Mouse (Mus musculus) liver, embryonic 15.5 days (tissue): ENCODE data around the gene Lrmda. TPM values are rescaled to one million over a fixed set of nuclear protein-coding genes. Genes with fewer than 3 reads are reported as not detected.
A peak's percentile ranks its signal among the peaks of the same experiment; 100 is the strongest.

ENCODE experiments used
- ATAC-seq: fragments of 200-750 bp; cut with Nextera tagmentation; 2 replicates; pipeline ENCODE4 v1.8.0; 2017; ENCODE audit warnings: moderate number of reproducible peaks, mild to moderate bottlenecking, moderate library complexity; ENCODE audit not compliant: insufficient read depth
- H3K27ac ChIP-seq: fragments of 300-500 bp; sonication (generic); replicated peaks from 2 replicates; pipeline ENCODE4 v1.5.1; 2015; ENCODE audit warnings: mild to moderate bottlenecking, inconsistent platforms
- H3K27me3 ChIP-seq: fragments of 300-500 bp; sonication (generic); 2 replicates; pipeline ENCODE4 v1.6.1; 2015; ENCODE audit warnings: mild to moderate bottlenecking, inconsistent platforms
- H3K36me3 ChIP-seq: fragments of 300-500 bp; sonication (generic); replicated peaks from 2 replicates; pipeline ENCODE4 v1.6.1; 2015; ENCODE audit warnings: moderate library complexity, mild to moderate bottlenecking, inconsistent platforms
- H3K4me1 ChIP-seq: fragments of 300-500 bp; sonication (generic); replicated peaks from 2 replicates; pipeline ENCODE4 v1.6.1; 2015; ENCODE audit warnings: inconsistent platforms
- H3K4me2 ChIP-seq: fragments of 300-500 bp; sonication (generic); 2 replicates; pipeline ENCODE4 v1.6.1; 2015; ENCODE audit warnings: moderate library complexity, mild to moderate bottlenecking, inconsistent platforms
- H3K4me3 ChIP-seq: fragments of 300-500 bp; sonication (generic); replicated peaks from 2 replicates; pipeline ENCODE4 v1.5.1; 2015; ENCODE audit warnings: mild to moderate bottlenecking, inconsistent platforms
- H3K9ac ChIP-seq: fragments of 300-500 bp; sonication (generic); 2 replicates; pipeline ENCODE4 v1.6.1; 2015; ENCODE audit warnings: moderate library complexity, mild to moderate bottlenecking, inconsistent platforms
- H3K9me3 ChIP-seq: fragments of 300-500 bp; sonication (generic); replicated peaks from 2 replicates; pipeline ENCODE4 v1.6.1; 2016; ENCODE audit warnings: inconsistent platforms
- WGBS: fragments of 180-500 bp; shearing (Covaris S2); methylation state at CpG from one replicate; pipeline ENCODE4 v1.1.7; 2015; ENCODE audit warnings: mixed read lengths; ENCODE audit not compliant: insufficient replicate concordance; 5-methylcytosine and 5-hydroxymethylcytosine counted together
- polyA plus RNA-seq: library from polyadenylated mRNA; unstranded; fragments of >200 nt; fragmentation: Nextera tagmentation; extraction: Ambion mirVana; gene quantifications from 2 replicates; pipeline ENCODE4 v1.2.1, GENCODE M21; 2015

Gene Lrmda
- polyA plus RNA-seq, 1 experiment from 2014 or later = 0.13 TPM

GRCm38 (mm10) chr14:22048068-22048899 is 28.8 kb downstream of the Lrmda start:
- H3K4me1 ChIP-seq = peaks cover 26% of the 10 kb centered on the region
- H3K4me2 ChIP-seq = peak overlapping the region; percentile 36
- peak; percentile 80 for ATAC-seq
- no peak overlapping the region for H3K4me3 ChIP-seq
- peak overlapping the region; percentile 68; the same call in 1 of the 2 replicates for H3K27ac ChIP-seq
- no peak overlapping the region for H3K9ac ChIP-seq
- H3K9me3 ChIP-seq = no peaks in the 10 kb centered on the region
- H3K27me3 ChIP-seq = no peaks in the 10 kb centered on the region
- WGBS = 53% methylated on average over 18 of the region's 18 CpGs
- no peaks in the 10 kb centered on the region for H3K36me3 ChIP-seq

- H3K27ac ChIP-seq = peak overlapping the region; percentile 68
Observed at GRCm38 (mm10) chr14:22048900-22049199, 29.3 kb downstream of the Lrmda start.

GRCm38 (mm10) chr14:22049282-22049681 is 29.8 kb downstream of the Lrmda start:
- Histone ChIP-seq H3K27me3 (no peaks in the 10 kb centered on the region), H3K4me1 (peaks cover 26% of the 10 kb centered on the region), H3K9ac (no peak overlapping the region), H3K9me3 (no peaks in the 10 kb centered on the region), H3K36me3 (no peaks in the 10 kb centered on the region), H3K4me3 (no peak overlapping the region), H3K4me2 (peak overlapping the region; percentile 36), H3K27ac (peak overlapping the region; percentile 68)
- WGBS = 8% methylated on average over 1 of the region's 1 CpGs
- ATAC-seq = peak; percentile 84

More at GRCm38 (mm10) chr14:22048900-22049199, 29.3 kb downstream of the Lrmda start:
- no peak overlapping the region for H3K4me3 ChIP-seq
- peak overlapping the region; percentile 36 for H3K4me2 ChIP-seq
- 52% methylated on average over 6 of the region's 6 CpGs for WGBS
- H3K9me3 ChIP-seq = no peaks in the 10 kb centered on the region
- H3K27me3 ChIP-seq = no peaks in the 10 kb centered on the region
- no peaks in the 10 kb centered on the region for H3K36me3 ChIP-seq
- H3K9ac ChIP-seq = no peak overlapping the region
- H3K4me1 ChIP-seq = peaks cover 26% of the 10 kb centered on the region
- ATAC-seq = no peak

- H3K27ac ChIP-seq = no peak overlapping the region
- H3K36me3 ChIP-seq = no peaks in the 10 kb centered on the region
- no peaks in the 10 kb centered on the region for H3K9me3 ChIP-seq
- no peak overlapping the region for H3K9ac ChIP-seq
- ATAC-seq = no peak
- no peak overlapping the region for H3K4me3 ChIP-seq
- no peaks in the 10 kb centered on the region for H3K27me3 ChIP-seq
- no peak overlapping the region for H3K4me2 ChIP-seq
- 62% methylated on average over 14 of the region's 14 CpGs for WGBS
- H3K4me1 ChIP-seq = peaks cover 42% of the 10 kb centered on the region
Observed at GRCm38 (mm10) chr14:22051941-22052664, 32.6 kb downstream of the Lrmda start.

- no peaks in the 10 kb centered on the region for H3K9me3 ChIP-seq
- ATAC-seq = no peak
- H3K4me3 ChIP-seq = no peak overlapping the region
- H3K4me1 ChIP-seq = peaks cover 16% of the 10 kb centered on the region
- H3K36me3 ChIP-seq = no peaks in the 10 kb centered on the region
- no peaks in the 10 kb centered on the region for H3K27me3 ChIP-seq
- H3K9ac ChIP-seq = no peak overlapping the region
- WGBS = 62% methylated on average over 8 of the region's 8 CpGs
- H3K27ac ChIP-seq = peak overlapping the region; percentile 26; the same call in 1 of the 2 replicates
- no peak overlapping the region for H3K4me2 ChIP-seq
Observed at GRCm38 (mm10) chr14:22055630-22056029, 36.1 kb downstream of the Lrmda start.

GRCm38 (mm10) chr14:22056246-22056645 is 36.7 kb downstream of the Lrmda start:
- no peak overlapping the region for H3K4me2 ChIP-seq
- H3K27ac ChIP-seq = peak overlapping the region; percentile 26; the same call in 1 of the 2 replicates
- H3K36me3 ChIP-seq = no peaks in the 10 kb centered on the region
- ATAC-seq = peak; percentile 35; the same call in 1 of the 2 replicates
- no peaks in the 10 kb centered on the region for H3K9me3 ChIP-seq
- no peaks in the 10 kb centered on the region for H3K27me3 ChIP-seq
- no peak overlapping the region for H3K9ac ChIP-seq
- WGBS = 20% methylated on average over 4 of the region's 4 CpGs
- H3K4me3 ChIP-seq = no peak overlapping the region
- H3K4me1 ChIP-seq = peaks cover 19% of the 10 kb centered on the region

- ATAC-seq = no peak
- Histone ChIP-seq H3K9me3 (no peaks in the 10 kb centered on the region), H3K4me3 (no peak overlapping the region), H3K27me3 (no peaks in the 10 kb centered on the region), H3K9ac (no peak overlapping the region), H3K4me2 (no peak overlapping the region), H3K27ac (no peak overlapping the region), H3K36me3 (no peaks in the 10 kb centered on the region), H3K4me1 (peaks cover 32% of the 10 kb centered on the region)
- 55% methylated on average over 1 of the region's 1 CpGs for WGBS
Observed at GRCm38 (mm10) chr14:22058729-22059128, 39.2 kb downstream of the Lrmda start.

- Histone ChIP-seq H3K36me3 (no peaks in the 10 kb centered on the region), H3K9me3 (no peaks in the 10 kb centered on the region), H3K9ac (no peak overlapping the region), H3K4me2 (no peak overlapping the region), H3K27me3 (no peaks in the 10 kb centered on the region), H3K27ac (no peak overlapping the region), H3K4me1 (peaks cover 32% of the 10 kb centered on the region), H3K4me3 (no peak overlapping the region)
- peak; percentile 43 for ATAC-seq
- WGBS = 56% methylated on average over 6 of the region's 6 CpGs
Observed at GRCm38 (mm10) chr14:22059348-22059861, 39.9 kb downstream of the Lrmda start.

GRCm38 (mm10) chr14:22060787-22061186 is 41.3 kb downstream of the Lrmda start:
- H3K27ac ChIP-seq = no peak overlapping the region
- no peak overlapping the region for H3K4me3 ChIP-seq
- H3K36me3 ChIP-seq = no peaks in the 10 kb centered on the region
- H3K4me2 ChIP-seq = no peak overlapping the region
- ATAC-seq = no peak
- no peak overlapping the region for H3K9ac ChIP-seq
- 75% methylated on average over 7 of the region's 7 CpGs for WGBS
- peaks cover 21% of the 10 kb centered on the region for H3K4me1 ChIP-seq
- no peaks in the 10 kb centered on the region for H3K27me3 ChIP-seq
- no peaks in the 10 kb centered on the region for H3K9me3 ChIP-seq

- H3K27ac ChIP-seq = no peak overlapping the region
- no peaks in the 10 kb centered on the region for H3K9me3 ChIP-seq
- H3K9ac ChIP-seq = no peak overlapping the region
- no peak overlapping the region for H3K4me2 ChIP-seq
- H3K27me3 ChIP-seq = no peaks in the 10 kb centered on the region
- peak; percentile 64 for ATAC-seq
- WGBS = 35% methylated on average over 9 of the region's 9 CpGs
- H3K36me3 ChIP-seq = no peaks in the 10 kb centered on the region
- H3K4me3 ChIP-seq = no peak overlapping the region
- H3K4me1 ChIP-seq = peaks cover 16% of the 10 kb centered on the region
Observed at GRCm38 (mm10) chr14:22062117-22062855, 42.8 kb downstream of the Lrmda start.

GRCm38 (mm10) chr14:22069169-22069568 is 49.7 kb downstream of the Lrmda start:
- WGBS = 53% methylated on average over 2 of the region's 2 CpGs

More at GRCm38 (mm10) chr14:22069169-22069568, 49.7 kb downstream of the Lrmda start:
- no peak overlapping the region for H3K9ac ChIP-seq
- H3K9me3 ChIP-seq = no peaks in the 10 kb centered on the region
- no peak overlapping the region for H3K27ac ChIP-seq
- no peaks in the 10 kb centered on the region; the same call in 1 of the 2 replicates for H3K4me1 ChIP-seq
- no peaks in the 10 kb centered on the region for H3K27me3 ChIP-seq
- no peak for ATAC-seq
- H3K4me2 ChIP-seq = no peak overlapping the region
- no peaks in the 10 kb centered on the region for H3K36me3 ChIP-seq
- H3K4me3 ChIP-seq = no peak overlapping the region
